Mouse (Mus musculus) stomach, postnatal 0 days (tissue): Measurements from ENCODE around the gene Lyl1.

Experiments used
- CTCF ChIP-seq: IDR thresholded peaks from 2 replicates; pipeline ENCODE4 v1.5.1; 2016; ENCODE audit warnings: antibody characterized with exemption, low read depth, mild to moderate bottlenecking, moderate library complexity
- EP300 ChIP-seq: optimal IDR thresholded peaks from 2 replicates; pipeline ENCODE3; 2016; ENCODE audit warnings: antibody characterized with exemption

- TF ChIP-seq CTCF (no peak), EP300 (peak; percentile 54)
Measured at GRCm38 (mm10) chr8:84743054-84743415, 41.8 kb downstream of the Lyl1 start.
